Mouse (Mus musculus) liver, embryonic 11.5 days (tissue): ENCODE results near the gene Mipol1. TPM values are rescaled to one million over a fixed set of nuclear protein-coding genes. Genes with fewer than 3 reads are reported as not detected.

Experiments
- ATAC-seq: fragments of 200-750 bp; cut with Nextera tagmentation; replicated peaks from 2 replicates; pipeline ENCODE4 v1.8.0; 2017; ENCODE audit warnings: moderate number of reproducible peaks, mild to moderate bottlenecking, moderate TSS enrichment, moderate library complexity; ENCODE audit not compliant: low FRiP score
- DNase-seq: peaks from one replicate; pipeline ENCODE4 v3.0.0-alpha.2; 2017; ENCODE audit warnings: low spot score
- H3K27ac ChIP-seq: fragments of 300-500 bp; sonication (generic); 2 replicates; pipeline ENCODE4 v1.5.1; 2014; ENCODE audit warnings: mild to moderate bottlenecking, low read depth, low read length, control low read depth
- H3K27me3 ChIP-seq: fragments of 300-500 bp; sonication (generic); replicated peaks from 2 replicates; pipeline ENCODE4 v1.6.1; 2014; ENCODE audit warnings: low read length, mixed read lengths; ENCODE audit not compliant: control insufficient read depth, insufficient read depth
- H3K36me3 ChIP-seq: fragments of 300-500 bp; sonication (generic); 2 replicates; pipeline ENCODE4 v1.6.1; 2014; ENCODE audit warnings: mild to moderate bottlenecking, low read length, moderate library complexity, mixed read lengths; ENCODE audit not compliant: control insufficient read depth, insufficient read depth
- H3K4me1 ChIP-seq: fragments of 300-500 bp; sonication (generic); replicated peaks from 2 replicates; pipeline ENCODE4 v1.6.1; 2014; ENCODE audit warnings: low read length, mixed read lengths; ENCODE audit not compliant: control insufficient read depth, insufficient read depth
- H3K4me2 ChIP-seq: fragments of 300-500 bp; sonication (generic); 2 replicates; pipeline ENCODE4 v1.6.1; 2014; ENCODE audit warnings: mild to moderate bottlenecking, control low read depth, moderate library complexity
- H3K4me3 ChIP-seq: fragments of 300-500 bp; sonication (generic); 2 replicates; pipeline ENCODE4 v1.5.1; 2014; ENCODE audit warnings: low read depth, low read length, control low read depth
- H3K9ac ChIP-seq: fragments of 300-500 bp; sonication (generic); 2 replicates; pipeline ENCODE4 v1.6.1; 2014; ENCODE audit warnings: low read depth, low read length, control low read depth
- H3K9me3 ChIP-seq: fragments of 300-500 bp; sonication (generic); 2 replicates; pipeline ENCODE4 v1.6.1; 2016; ENCODE audit warnings: low read length, inconsistent platforms, mixed read lengths; ENCODE audit not compliant: control insufficient read depth
- WGBS: fragments of 180-500 bp; shearing (Covaris S2); extraction: QIAGEN DNeasy Blood & Tissue Kit; methylation state at CpG from one replicate; pipeline ENCODE4 v1.1.7; 2014; 5-methylcytosine and 5-hydroxymethylcytosine counted together
- polyA plus RNA-seq: library from polyadenylated mRNA; unstranded; fragments of >200 nt; fragmentation: Nextera tagmentation; extraction: Ambion mirVana; gene quantifications from 2 replicates; pipeline ENCODE4 v1.2.1, GENCODE M21; 2014

The Mipol1 gene
- polyA plus RNA-seq, 1 experiment from 2014 or later: 11.0 TPM

- Histone ChIP-seq H3K4me3 (no peak overlapping the region), H3K9ac (no peak overlapping the region), H3K36me3 (no peaks in the 10 kb centered on the region), H3K9me3 (no peaks in the 10 kb centered on the region), H3K27ac (no peak overlapping the region), H3K27me3 (no peaks in the 10 kb centered on the region), H3K4me1 (no peaks in the 10 kb centered on the region), H3K4me2 (no peak overlapping the region)
- WGBS: 61% methylated on average over 4 of the region's 4 CpGs
- DNase-seq (no peak), ATAC-seq (no peak)
Observed at GRCm38 (mm10) chr12:57456911-57457310, 226.7 kb downstream of the Mipol1 start.

DNA sequence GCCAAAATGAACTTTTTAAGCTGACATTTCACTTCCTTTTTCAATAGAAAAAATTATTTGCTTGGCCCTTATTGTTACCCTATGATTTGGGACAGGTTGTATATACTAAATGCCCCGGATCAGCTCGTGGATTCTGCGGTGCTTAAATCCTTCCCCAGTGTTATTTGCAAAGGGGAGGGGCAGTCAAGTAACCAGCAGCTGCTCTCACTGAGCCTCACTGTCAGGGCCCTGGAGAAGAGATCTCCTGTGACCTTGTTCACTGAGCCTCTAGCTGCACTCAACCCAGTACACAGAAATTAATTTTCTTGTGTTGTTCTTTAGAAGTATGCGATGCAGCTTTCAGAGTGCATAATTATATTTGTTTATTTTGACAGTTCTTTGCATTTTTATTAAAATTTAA lies 227.1 kb downstream of the Mipol1 start:
- no peaks in the 10 kb centered on the region for H3K9me3 ChIP-seq
- WGBS: 49% methylated on average over 4 of the region's 4 CpGs
- H3K36me3 ChIP-seq: no peaks in the 10 kb centered on the region
- no peak overlapping the region for H3K4me3 ChIP-seq
- ATAC-seq (no peak), DNase-seq (no peak)
- H3K4me2 ChIP-seq: no peak overlapping the region
- H3K27ac ChIP-seq: no peak overlapping the region
- no peaks in the 10 kb centered on the region for H3K27me3 ChIP-seq
- no peak overlapping the region for H3K9ac ChIP-seq
- H3K4me1 ChIP-seq: no peaks in the 10 kb centered on the region

GRCm38 (mm10) chr12:57464520-57465334 lies 234.5 kb downstream of the Mipol1 start:
- H3K4me2 ChIP-seq: no peak overlapping the region
- no peaks in the 10 kb centered on the region for H3K9me3 ChIP-seq
- ATAC-seq: no peak
- 81% methylated on average over 12 of the region's 12 CpGs for WGBS
- no peaks in the 10 kb centered on the region for H3K4me1 ChIP-seq
- no peak overlapping the region for H3K9ac ChIP-seq
- no peak overlapping the region for H3K4me3 ChIP-seq
- no peaks in the 10 kb centered on the region for H3K36me3 ChIP-seq
- no peaks in the 10 kb centered on the region for H3K27me3 ChIP-seq
- H3K27ac ChIP-seq: no peak overlapping the region
- DNase-seq: no peak

GRCm38 (mm10) chr12:57471786-57472185 lies 241.6 kb downstream of the Mipol1 start:
- no peak overlapping the region for H3K4me2 ChIP-seq
- H3K4me1 ChIP-seq: no peaks in the 10 kb centered on the region
- no peaks in the 10 kb centered on the region for H3K36me3 ChIP-seq
- H3K4me3 ChIP-seq: no peak overlapping the region
- H3K27ac ChIP-seq: no peak overlapping the region
- H3K9me3 ChIP-seq: no peaks in the 10 kb centered on the region
- no peak for ATAC-seq
- H3K27me3 ChIP-seq: no peaks in the 10 kb centered on the region
- no peak for DNase-seq
- no peak overlapping the region for H3K9ac ChIP-seq
- 83% methylated on average over 8 of the region's 8 CpGs for WGBS

DNA sequence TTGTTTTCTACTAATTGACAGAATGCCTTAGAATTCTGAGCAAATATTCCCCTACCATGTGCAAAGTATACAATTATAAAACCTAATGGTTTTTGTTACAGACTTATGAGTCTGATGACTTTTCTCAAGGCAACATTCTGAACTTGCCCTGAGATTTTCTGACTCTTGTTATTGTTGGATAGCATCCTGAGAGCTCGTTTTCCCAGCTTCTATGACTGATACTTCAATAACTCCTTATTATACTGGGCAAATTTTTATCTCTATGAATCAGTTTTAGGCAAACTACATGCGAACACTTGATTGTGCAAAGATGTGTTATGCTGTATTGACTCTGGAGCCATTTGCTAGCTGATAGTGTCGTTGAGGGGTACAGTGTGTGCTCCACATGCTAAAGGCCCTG lies 246.6 kb downstream of the Mipol1 start:
- ATAC-seq: no peak
- no peak overlapping the region for H3K27ac ChIP-seq
- H3K27me3 ChIP-seq: no peaks in the 10 kb centered on the region
- no peak overlapping the region for H3K4me3 ChIP-seq
- DNase-seq: no peak
- H3K36me3 ChIP-seq: no peaks in the 10 kb centered on the region
- H3K4me2 ChIP-seq: no peak overlapping the region
- H3K9me3 ChIP-seq: no peaks in the 10 kb centered on the region
- WGBS: 76% methylated on average over 3 of the region's 3 CpGs
- H3K9ac ChIP-seq: no peak overlapping the region
- H3K4me1 ChIP-seq: no peaks in the 10 kb centered on the region

DNA sequence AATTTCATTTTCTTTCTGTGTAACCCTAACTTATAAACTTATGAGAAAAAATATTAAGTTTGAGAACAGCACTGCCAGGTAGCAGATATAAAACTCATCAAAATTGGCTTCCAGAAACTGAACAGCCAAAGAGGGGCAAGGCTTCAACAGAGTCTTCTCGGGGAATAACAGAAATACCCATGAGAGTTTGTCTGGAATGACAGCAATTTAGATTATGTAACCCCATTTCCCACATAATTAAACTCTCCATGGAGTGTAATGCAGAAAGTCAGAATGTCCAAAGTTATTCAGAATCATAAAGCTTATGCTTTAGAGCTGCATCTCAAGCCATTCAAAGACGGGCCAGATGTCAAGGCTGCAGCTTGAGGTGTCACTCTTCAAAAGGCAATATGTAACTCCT lies 251.6 kb downstream of the Mipol1 start:
- 79% methylated on average over 2 of the region's 2 CpGs for WGBS

DNA sequence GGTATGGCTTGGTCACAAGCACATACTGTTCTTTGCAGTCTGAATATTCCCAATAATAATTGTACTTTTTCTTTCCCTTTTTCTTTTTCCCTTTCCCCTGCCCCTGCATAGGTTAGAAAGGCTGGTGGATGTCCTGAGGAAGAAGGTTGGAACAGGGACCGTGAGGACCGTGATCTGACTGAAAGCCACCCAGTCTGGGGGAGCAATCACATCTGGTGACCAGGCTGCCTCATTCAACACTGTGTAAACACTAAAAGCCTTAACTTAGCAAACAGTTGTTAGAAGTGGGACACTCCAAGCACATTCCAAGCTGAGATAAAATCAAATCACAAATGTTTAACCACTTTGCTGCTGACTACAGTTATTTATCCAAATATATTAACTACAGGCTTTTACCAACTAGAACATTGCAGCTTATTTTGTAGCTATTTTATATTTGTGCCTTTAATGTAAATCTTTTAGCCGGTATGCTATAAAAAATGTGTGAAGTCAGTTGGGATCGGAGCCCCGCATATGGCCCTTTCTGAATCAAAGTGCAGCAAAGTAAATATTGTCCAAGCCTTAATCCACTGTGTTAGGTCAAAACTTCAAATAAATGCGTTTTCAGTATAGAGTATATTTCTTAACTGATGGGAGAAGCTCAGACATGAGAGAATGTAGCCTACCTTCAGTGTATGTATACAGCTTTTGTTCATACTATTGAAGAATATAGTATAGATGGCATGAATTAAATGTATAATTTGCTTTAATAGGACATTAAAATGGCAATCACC lies 266.3 kb downstream of the Mipol1 start:
- DNase-seq: no peak
- H3K27ac ChIP-seq: no peak overlapping the region
- no peak overlapping the region for H3K4me2 ChIP-seq
- no peak overlapping the region for H3K9ac ChIP-seq
- 72% methylated on average over 6 of the region's 6 CpGs for WGBS
- H3K27me3 ChIP-seq: no peaks in the 10 kb centered on the region
- H3K4me3 ChIP-seq: no peak overlapping the region
- ATAC-seq: no peak
- no peaks in the 10 kb centered on the region for H3K36me3 ChIP-seq
- H3K9me3 ChIP-seq: no peaks in the 10 kb centered on the region
- no peaks in the 10 kb centered on the region for H3K4me1 ChIP-seq

More for the DNA sequence above, 251.6 kb downstream of the Mipol1 start:
- Histone ChIP-seq H3K4me2 (no peak overlapping the region), H3K27me3 (no peaks in the 10 kb centered on the region), H3K4me1 (no peaks in the 10 kb centered on the region), H3K9me3 (no peaks in the 10 kb centered on the region), H3K9ac (no peak overlapping the region), H3K27ac (no peak overlapping the region), H3K4me3 (no peak overlapping the region), H3K36me3 (no peaks in the 10 kb centered on the region)
- DNase-seq (no peak), ATAC-seq (no peak)

DNA sequence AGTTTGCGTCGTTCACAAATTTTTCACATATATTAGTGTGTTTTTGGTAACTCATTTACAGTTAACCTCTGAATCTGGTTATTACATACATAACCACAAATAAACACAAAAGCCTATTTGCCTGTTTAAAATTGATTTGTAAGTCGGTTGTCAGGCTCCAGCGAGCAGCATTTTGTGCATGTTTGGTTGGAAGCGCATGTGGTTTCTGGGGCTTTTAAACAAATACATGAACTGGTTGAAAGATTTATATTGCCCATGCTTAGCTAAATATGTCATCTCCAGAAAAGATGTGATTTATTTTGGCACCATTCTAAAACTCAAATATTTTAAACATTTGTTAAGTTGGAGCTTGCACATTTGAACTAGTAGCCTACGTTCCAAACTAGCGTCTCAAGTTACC lies 270.0 kb downstream of the Mipol1 start:
- Histone ChIP-seq H3K27ac (no peak overlapping the region), H3K9ac (no peak overlapping the region), H3K9me3 (no peaks in the 10 kb centered on the region), H3K4me1 (no peaks in the 10 kb centered on the region), H3K4me3 (no peak overlapping the region), H3K36me3 (no peaks in the 10 kb centered on the region), H3K27me3 (no peaks in the 10 kb centered on the region), H3K4me2 (no peak overlapping the region)
- 87% methylated on average over 7 of the region's 7 CpGs for WGBS
- ATAC-seq: no peak
- DNase-seq: no peak

DNA sequence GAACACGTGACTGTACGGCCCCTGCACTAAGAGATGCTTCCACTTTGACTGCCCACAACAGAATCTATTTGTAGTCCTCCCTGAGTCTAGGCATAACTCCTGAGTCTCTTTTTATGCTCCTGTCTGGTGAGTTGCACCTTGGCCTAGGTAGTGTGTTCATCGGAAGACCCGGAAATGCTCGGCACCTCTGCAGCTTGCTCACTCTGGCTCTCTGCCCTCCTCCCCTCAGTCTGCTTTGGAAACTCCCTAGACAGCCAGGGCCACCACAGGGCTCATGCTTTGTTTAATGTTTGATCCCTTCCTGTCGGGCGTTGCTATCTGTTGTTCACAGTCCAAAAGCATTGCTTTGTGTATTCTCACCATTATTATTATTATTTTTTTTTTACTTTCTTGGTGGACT lies 275.1 kb downstream of the Mipol1 start:
- Histone ChIP-seq H3K4me2 (no peak overlapping the region), H3K9ac (no peak overlapping the region), H3K9me3 (no peaks in the 10 kb centered on the region), H3K27ac (no peak overlapping the region), H3K4me3 (no peak overlapping the region), H3K36me3 (no peaks in the 10 kb centered on the region), H3K4me1 (no peaks in the 10 kb centered on the region), H3K27me3 (no peaks in the 10 kb centered on the region)
- 74% methylated on average over 7 of the region's 7 CpGs for WGBS
- ATAC-seq (no peak), DNase-seq (no peak)
